Mouse (Mus musculus): Measurements from ENCODE around the gene Slc25a19. TPM values are rescaled to one million over a fixed set of nuclear protein-coding genes. Genes with fewer than 3 reads are reported as not detected.

Gene Slc25a19
- polyA plus RNA-seq (2012; rRNA removed): 7.8 and 8.4 TPM in 2 replicates

GRCm38 (mm10) chr11:115627705-115628464 is at the start of gene Slc25a19:
Gene Slc25a19 (minus strand): TSS chr11:115628295.

GRCm38 (mm10) chr11:115612410-115613137 is 15.5 kb downstream of the Slc25a19 start, which contains the start of gene Mif4gd:
Gene Mif4gd (minus strand): TSS chr11:115612969.

GRCm38 (mm10) chr11:115603476-115604303 is 24.4 kb downstream of the Slc25a19 start, which contains the start of the genes Mrps7 and Gga3:
Gene Mrps7 (plus strand): TSS chr11:115603925.
Gene Gga3 (minus strand): TSS chr11:115604051.

Other genes with a start within 250 kb of the Slc25a19 start
- gene Cdr2l, start 246.4 kb downstream of the Slc25a19 start, polyA plus RNA-seq (2012; rRNA removed): 2.1 and 2.4 TPM in 2 replicates
- 36.1 and 39.1 TPM in 2 replicates for gene Mrpl58, start 224.5 kb downstream of the Slc25a19 start, polyA plus RNA-seq (2012; rRNA removed)
- 331 and 347 TPM in 2 replicates for gene Atp5h, start 208.3 kb downstream of the Slc25a19 start, polyA plus RNA-seq (2012; rRNA removed)
- 8.1 and 9.0 TPM in 2 replicates for gene Kctd2, start 208.2 kb downstream of the Slc25a19 start, polyA plus RNA-seq (2012; rRNA removed)
- gene Trim80, start 187.8 kb downstream of the Slc25a19 start, polyA plus RNA-seq (2012; rRNA removed): 0.61 and 0.77 TPM in 2 replicates
- gene Slc16a5, start 165.8 kb downstream of the Slc25a19 start, polyA plus RNA-seq (2012; rRNA removed): 2.1 TPM in 2 replicates
- 2.9 and 3.0 TPM in 2 replicates for gene Armc7, start 152.6 kb downstream of the Slc25a19 start, polyA plus RNA-seq (2012; rRNA removed)
- gene Nt5c, start 136.4 kb downstream of the Slc25a19 start, polyA plus RNA-seq (2012; rRNA removed): 24.7 and 29.0 TPM in 2 replicates
- 89.7 and 90.7 TPM in 2 replicates for gene Jpt1, start 113.9 kb downstream of the Slc25a19 start, polyA plus RNA-seq (2012; rRNA removed)
- 133 and 136 TPM in 2 replicates for gene Sumo2, start 92.0 kb downstream of the Slc25a19 start, polyA plus RNA-seq (2012; rRNA removed)
- 52.3 and 55.6 TPM in 2 replicates for gene Nup85, start 63.9 kb downstream of the Slc25a19 start, polyA plus RNA-seq (2012; rRNA removed)
- gene Mrps7, start 24.4 kb downstream of the Slc25a19 start, polyA plus RNA-seq (2012; rRNA removed): 23.3 and 24.4 TPM in 2 replicates
- 6.7 and 8.1 TPM in 2 replicates for gene Gga3, start 24.2 kb downstream of the Slc25a19 start, polyA plus RNA-seq (2012; rRNA removed)
- 35.3 and 35.9 TPM in 2 replicates for gene Mif4gd, start 15.3 kb downstream of the Slc25a19 start, polyA plus RNA-seq (2012; rRNA removed)
- 22.1 and 25.3 TPM in 2 replicates for gene Grb2, start 80.3 kb upstream of the Slc25a19 start, polyA plus RNA-seq (2012; rRNA removed)
- gene Tmem94, start 137.1 kb upstream of the Slc25a19 start, polyA plus RNA-seq (2012; rRNA removed): 7.4 and 8.5 TPM in 2 replicates
- 4.7 and 5.5 TPM in 2 replicates for gene Caskin2, start 185.3 kb upstream of the Slc25a19 start, polyA plus RNA-seq (2012; rRNA removed)
- gene Tsen54, start 186.4 kb upstream of the Slc25a19 start, polyA plus RNA-seq (2012; rRNA removed): 8.9 and 9.4 TPM in 2 replicates
- gene Llgl2, start 195.8 kb upstream of the Slc25a19 start, polyA plus RNA-seq (2012; rRNA removed): 23.6 and 26.0 TPM in 2 replicates
- gene Myo15b, start 230.1 kb upstream of the Slc25a19 start, polyA plus RNA-seq (2012; rRNA removed): 1.1 and 1.3 TPM in 2 replicates

All from liver, embryonic 18 days (tissue).